Mouse (Mus musculus) heart, postnatal 25 days (tissue): Measurements from ENCODE around the gene Magi1. TPM values are rescaled to one million over a fixed set of nuclear protein-coding genes. Genes with fewer than 3 reads are reported as not detected.

Source experiments
- DNase-seq: peaks from one replicate; pipeline ENCODE4 v3.0.0; 2022; ENCODE audit warnings: low spot score
- intact Hi-C: fragments of 180-260 bp; cut with DNase I; formaldehyde crosslinking; loops from one replicate; pipeline ENCODE4 v1.15.1; 2025
- total RNA-seq, 2 experiments: library from RNA; stranded (reverse); gene quantifications; 2 replicates each; pipeline ENCODE4 v1.2.3; 2021

Magi1 gene
- total RNA-seq, 2 experiments from 2014 or later = 15.9 to 18.1 TPM

GRCm38 (mm10) chr6:93726829-93727455, 556.8 kb downstream of the Magi1 start:
- intact Hi-C loops = loop anchor here (2.0 to 10.0 kb wide), 2 partner anchors 70 to 942 kb away; no protein-coding TSS in a partner anchor
- DNase-seq = no peak

- intact Hi-C loops = loop anchor here (2.0 to 10.0 kb wide), 2 partner anchors 69 to 941 kb away; no protein-coding TSS in a partner anchor
Measured at GRCm38 (mm10) chr6:93726121-93726520, 557.6 kb downstream of the Magi1 start.

GRCm38 (mm10) chr6:93724749-93725148, 559.0 kb downstream of the Magi1 start:
- DNase-seq = no peak
- intact Hi-C loops = loop anchor here (10.0 kb wide), 1 partner anchor 940 kb away; no protein-coding TSS in a partner anchor

More at GRCm38 (mm10) chr6:93726121-93726520, 557.6 kb downstream of the Magi1 start:
- no peak for DNase-seq

GRCm38 (mm10) chr6:93723226-93723625, 560.5 kb downstream of the Magi1 start:
- intact Hi-C loops = loop anchor here (10.0 kb wide), 1 partner anchor 938 kb away; no protein-coding TSS in a partner anchor

GRCm38 (mm10) chr6:93719532-93719931, 564.2 kb downstream of the Magi1 start:
- DNase-seq = no peak
- intact Hi-C loops = no loop called here

More at GRCm38 (mm10) chr6:93723226-93723625, 560.5 kb downstream of the Magi1 start:
- DNase-seq = no peak

GRCm38 (mm10) chr6:93718385-93718784, 565.3 kb downstream of the Magi1 start:
- DNase-seq = no peak
- intact Hi-C loops = no loop called here

- intact Hi-C loops = no loop called here
- no peak for DNase-seq
Measured at GRCm38 (mm10) chr6:93717826-93718375, 565.8 kb downstream of the Magi1 start.

GRCm38 (mm10) chr6:93716686-93717625, 566.8 kb downstream of the Magi1 start:
- intact Hi-C loops = no loop called here
- DNase-seq = no peak

GRCm38 (mm10) chr6:93715181-93716180, 568.2 kb downstream of the Magi1 start:
- intact Hi-C loops = no loop called here
- DNase-seq = no peak

GRCm38 (mm10) chr6:93704350-93704749, 579.4 kb downstream of the Magi1 start:
- intact Hi-C loops = no loop called here

GRCm38 (mm10) chr6:93699436-93699835, 584.3 kb downstream of the Magi1 start:
- no peak for DNase-seq
- intact Hi-C loops = no loop called here

More at GRCm38 (mm10) chr6:93704350-93704749, 579.4 kb downstream of the Magi1 start:
- no peak for DNase-seq

GRCm38 (mm10) chr6:93697956-93698355, 585.8 kb downstream of the Magi1 start:
- intact Hi-C loops = no loop called here
- no peak for DNase-seq

GRCm38 (mm10) chr6:93678766-93679165, 605.0 kb downstream of the Magi1 start:
- intact Hi-C loops = no loop called here
- no peak for DNase-seq

- intact Hi-C loops = no loop called here
- DNase-seq = no peak
Measured at GRCm38 (mm10) chr6:93666731-93667130, 617.0 kb downstream of the Magi1 start.

- no peak for DNase-seq
- intact Hi-C loops = no loop called here
Measured at GRCm38 (mm10) chr6:93665056-93665805, 618.5 kb downstream of the Magi1 start.

GRCm38 (mm10) chr6:93661139-93661538, 622.6 kb downstream of the Magi1 start:
- no peak for DNase-seq
- intact Hi-C loops = no loop called here

GRCm38 (mm10) chr6:93659534-93659933, 624.2 kb downstream of the Magi1 start:
- DNase-seq = no peak
- intact Hi-C loops = loop anchor here (5.0 kb wide), 1 partner anchor 328 kb away; no protein-coding TSS in a partner anchor
